Mouse (Mus musculus) urinary bladder, postnatal 36 days (tissue): Measurements from ENCODE around the gene Fbxo46.
"Not testable (repeated sequence)": the region's sequence is repeated elsewhere in the genome, so short reads cannot be mapped to it uniquely, and the experiment has no call there.

Experiments
- DNase-seq, 2 experiments: peaks; one replicate each; pipeline ENCODE4 v3.0.0; 2022; ENCODE audit warnings: low spot score in 2 of 2, mixed read lengths in 1 of 2

Fbxo46 gene

DNA sequence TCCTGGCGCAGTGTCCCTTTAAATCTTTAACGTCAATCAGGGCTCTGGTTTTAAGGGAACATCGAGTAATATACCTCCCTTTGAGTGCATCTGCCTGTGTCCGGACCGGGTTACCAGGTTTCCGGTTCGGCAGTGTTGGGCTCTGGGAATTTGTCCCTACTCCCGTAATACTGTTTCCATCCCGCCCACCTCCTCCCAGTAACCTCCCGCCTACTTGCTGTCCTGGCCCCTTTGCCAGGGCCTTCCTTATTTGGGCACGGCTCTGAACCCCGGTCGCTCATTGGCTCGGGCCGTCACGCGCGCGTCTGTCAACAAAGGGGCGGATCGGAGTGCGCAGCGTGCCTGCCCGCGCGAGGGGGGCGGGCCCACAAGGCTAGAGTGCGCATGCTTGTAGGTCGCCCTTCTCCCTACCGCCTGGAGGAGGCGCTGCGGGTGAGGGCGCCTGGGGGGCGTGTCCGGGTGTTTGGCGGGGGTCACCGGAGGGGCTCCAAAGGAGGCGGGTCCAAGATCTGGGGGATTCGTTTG, 11.7 kb downstream of the Fbxo46 start:
- peak; percentile 94 to 98 for DNase-seq

- no peak for DNase-seq
Measured at GRCm38 (mm10) chr7:19136168-19136567, 16.5 kb downstream of the Fbxo46 start.

DNA sequence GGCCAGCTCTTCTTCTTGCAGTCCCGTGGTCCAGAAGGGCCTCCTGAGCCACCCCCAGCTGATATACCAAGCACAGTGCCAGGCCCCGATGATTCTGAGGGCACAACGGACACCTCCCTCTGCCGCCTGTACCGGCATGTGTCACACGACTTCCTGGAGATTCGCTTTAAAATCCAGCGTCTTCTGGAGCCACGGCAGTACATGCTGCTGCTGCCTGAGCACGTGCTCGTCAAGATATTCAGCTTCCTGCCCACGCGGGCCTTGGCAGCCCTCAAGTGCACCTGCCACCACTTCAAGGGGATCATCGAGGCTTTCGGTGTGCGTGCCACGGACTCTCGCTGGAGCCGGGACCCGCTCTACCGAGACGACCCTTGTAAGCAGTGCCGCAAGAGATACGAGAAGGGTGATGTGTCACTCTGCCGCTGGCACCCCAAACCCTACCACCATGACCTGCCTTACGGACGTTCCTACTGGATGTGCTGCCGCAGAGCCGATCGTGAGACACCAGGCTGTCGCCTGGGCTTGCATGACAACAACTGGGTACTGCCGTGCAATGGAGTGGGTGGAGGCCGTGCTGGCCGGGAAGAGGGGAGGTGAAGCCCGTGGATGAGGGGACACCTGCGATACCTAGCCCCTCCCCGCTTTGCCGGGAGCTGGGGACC, 17.1 kb downstream of the Fbxo46 start:
- DNase-seq, result no peak

- peak in 1 of 2 experiments; percentile 45 for DNase-seq
Measured at GRCm38 (mm10) chr7:19137380-19137779, 17.7 kb downstream of the Fbxo46 start.

DNA sequence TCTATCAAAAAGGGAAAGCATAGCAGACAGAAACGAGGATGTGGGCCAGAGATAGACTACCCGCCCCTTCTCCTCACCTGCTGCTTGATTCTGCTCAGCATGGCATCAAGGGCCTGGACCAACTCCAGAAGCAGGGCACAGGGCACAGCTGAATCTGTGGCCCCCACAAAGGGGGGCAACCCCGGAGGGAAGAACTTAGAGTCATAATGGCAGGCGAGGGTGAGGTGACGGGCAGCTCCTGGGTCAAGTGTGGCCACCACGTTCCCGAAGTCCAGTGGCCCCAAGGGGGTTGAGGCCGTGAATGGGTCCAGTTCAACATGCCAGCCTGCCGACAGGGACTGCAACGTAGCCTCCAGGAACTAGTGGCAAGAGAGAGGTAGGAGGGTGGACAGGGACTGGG, 27.1 kb downstream of the Fbxo46 start:
- DNase-seq, result no peak

- no peak for DNase-seq
Measured at GRCm38 (mm10) chr7:19147497-19148045, 27.9 kb downstream of the Fbxo46 start.

- no peak for DNase-seq
Measured at GRCm38 (mm10) chr7:19148180-19148874, 28.7 kb downstream of the Fbxo46 start.

DNA sequence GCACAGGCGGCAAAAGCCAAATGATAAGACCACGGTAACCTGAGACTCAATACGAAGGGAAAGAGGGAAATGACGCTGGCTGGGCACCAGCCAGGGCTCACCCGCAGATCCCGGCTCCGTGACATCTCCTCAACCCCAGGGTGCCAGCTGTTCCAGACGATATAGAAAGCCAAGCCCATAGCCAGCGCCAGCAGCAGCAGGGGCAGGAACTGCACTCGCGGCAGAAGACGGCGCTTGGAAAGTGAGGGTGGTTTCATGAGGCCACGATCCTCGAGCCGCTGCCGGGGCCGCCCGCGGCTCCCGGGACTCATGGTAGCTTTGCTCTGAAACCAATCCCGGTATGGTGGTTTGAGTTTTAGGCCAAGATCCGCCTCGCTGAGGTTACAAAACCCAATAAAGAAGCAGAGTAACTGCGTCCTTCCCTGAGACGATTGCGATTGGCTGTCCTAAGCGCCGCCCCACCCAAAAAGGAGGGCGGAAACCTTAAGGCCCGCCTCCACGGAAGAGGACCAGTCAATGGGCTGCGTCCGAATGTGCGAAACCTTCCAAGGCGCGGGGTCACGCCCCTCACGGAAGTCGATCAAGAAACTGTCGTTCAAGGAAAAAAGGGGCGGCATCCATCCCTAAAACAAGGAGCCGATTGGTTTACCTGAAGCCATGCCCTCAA, 29.3 kb downstream of the Fbxo46 start, which contains the start of gene Qpctl:
TSS of gene Qpctl (minus strand) at position 417 of the 667 bp plus-strand sequence.
- DNase-seq, result peak; percentile 97 to 99

GRCm38 (mm10) chr7:19149626-19150025, 30.0 kb downstream of the Fbxo46 start, which contains the start of gene Snrpd2:
Snrpd2 (plus strand) TSS chr7:19149722.
- DNase-seq, result peak; percentile 93 to 95

DNA sequence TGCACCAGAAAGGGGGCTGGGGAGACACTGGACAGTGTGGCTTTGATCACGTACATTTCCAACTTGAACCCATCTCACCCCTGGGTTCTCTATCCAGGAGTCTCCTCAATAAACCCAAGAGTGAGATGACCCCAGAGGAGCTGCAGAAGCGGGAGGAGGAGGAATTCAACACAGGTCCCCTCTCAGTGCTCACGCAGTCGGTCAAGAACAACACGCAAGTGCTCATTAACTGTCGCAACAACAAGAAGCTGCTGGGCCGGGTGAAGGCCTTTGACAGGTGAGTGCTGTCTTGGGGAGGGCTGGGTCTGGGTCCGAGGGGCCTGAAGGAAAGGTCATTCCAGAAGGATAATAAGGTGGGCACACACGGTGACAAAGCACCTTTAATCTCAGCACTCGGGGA, 31.5 kb downstream of the Fbxo46 start:
- DNase-seq, result not testable (repeated sequence)

DNA sequence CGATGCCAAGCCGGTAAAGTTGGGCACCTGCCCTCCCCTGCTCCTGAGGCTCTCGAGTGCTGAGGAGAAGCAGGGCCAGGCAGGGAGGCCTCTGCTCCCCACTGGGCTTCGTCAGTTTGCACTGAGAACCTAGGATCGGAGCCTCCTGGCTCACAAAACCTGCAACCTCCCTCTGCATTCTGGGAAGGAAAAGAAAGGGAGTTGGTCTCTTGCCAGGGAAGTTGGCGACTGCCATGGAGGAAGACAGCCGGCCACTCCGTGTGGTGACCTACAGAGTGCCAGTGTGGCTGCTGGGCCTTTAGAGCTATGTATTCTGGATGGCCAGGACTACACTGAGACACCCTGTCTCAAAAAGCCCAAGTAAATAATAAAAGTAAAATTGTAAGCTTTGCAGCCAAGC, 35.1 kb downstream of the Fbxo46 start:
- no peak for DNase-seq

- DNase-seq, result no peak
Measured at GRCm38 (mm10) chr7:19155825-19156475, 36.3 kb downstream of the Fbxo46 start.

DNA sequence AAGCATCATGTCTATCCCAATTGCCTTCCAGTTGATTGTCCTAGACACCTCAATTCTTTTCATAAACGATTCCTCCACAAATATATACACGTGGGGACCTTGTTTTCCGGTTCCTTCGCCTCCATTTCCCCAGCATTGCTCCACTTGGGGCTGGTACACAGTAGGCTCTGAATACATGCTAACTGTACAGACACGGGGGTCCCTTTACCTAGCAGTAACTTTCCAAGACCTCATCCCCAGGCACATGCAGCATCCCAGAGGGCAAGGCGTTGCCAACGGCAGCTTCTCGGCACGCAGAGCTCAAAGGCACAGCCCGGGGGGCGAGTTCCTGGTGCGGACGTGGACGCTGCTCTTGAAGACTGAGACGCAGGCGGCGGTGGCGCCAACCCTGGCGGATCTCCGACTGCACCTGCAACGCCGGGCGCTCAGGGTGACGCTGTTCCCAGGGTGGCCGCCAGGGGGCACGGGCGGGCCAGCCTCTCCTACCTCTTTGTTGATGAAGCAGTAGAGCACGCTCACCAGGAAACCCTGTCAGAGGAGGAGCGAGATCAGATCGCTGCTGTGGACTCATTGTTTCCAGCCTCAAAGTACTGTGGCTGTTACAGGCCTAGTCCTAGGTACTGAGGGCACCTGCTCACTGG, 37.6 kb downstream of the Fbxo46 start:
- peak; percentile 89 to 91 for DNase-seq

GRCm38 (mm10) chr7:19158601-19159000, 38.9 kb downstream of the Fbxo46 start:
- no peak for DNase-seq

DNA sequence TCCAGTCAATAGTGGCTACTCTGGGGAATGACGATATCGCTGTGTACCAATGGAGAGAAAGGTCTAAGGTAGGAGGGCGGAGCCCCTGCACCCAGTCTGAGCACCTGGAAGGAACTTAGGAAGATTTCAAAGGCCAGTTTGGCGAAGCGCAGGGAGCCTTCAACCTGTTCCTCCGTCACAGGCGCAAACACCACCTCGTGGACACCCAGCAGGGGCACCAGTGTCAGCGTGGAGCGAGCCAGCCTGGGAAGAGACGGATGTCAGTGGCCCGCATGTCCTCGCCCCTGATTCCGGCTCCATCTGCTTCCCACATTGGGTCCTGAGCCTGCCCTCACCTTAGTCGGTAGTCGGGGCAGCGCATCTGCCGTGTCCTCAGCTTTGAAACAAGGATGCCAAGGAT, 39.8 kb downstream of the Fbxo46 start:
- no peak for DNase-seq

DNA sequence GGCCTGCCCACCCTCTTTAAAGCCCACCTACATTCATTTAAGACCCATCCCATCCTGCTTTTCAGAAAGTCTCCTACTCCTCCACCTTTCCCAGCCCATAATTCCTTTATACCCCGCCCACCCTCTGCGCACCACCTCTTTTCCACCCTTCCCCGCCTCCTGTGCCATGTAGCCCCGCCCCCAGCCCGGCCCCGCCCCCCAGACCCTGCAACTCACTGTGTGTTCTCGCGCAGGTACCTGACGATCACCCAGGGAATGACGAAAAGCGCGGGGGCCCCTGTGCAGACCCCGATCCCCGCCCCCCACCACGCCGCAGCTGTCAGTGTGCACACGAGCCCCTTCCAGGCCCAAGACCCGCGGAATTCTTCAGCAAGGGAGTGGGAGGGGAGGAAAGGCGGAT, 40.5 kb downstream of the Fbxo46 start:
- DNase-seq, result no peak

GRCm38 (mm10) chr7:19162928-19163327, 43.3 kb downstream of the Fbxo46 start:
- no peak for DNase-seq

GRCm38 (mm10) chr7:19163752-19164151, 44.1 kb downstream of the Fbxo46 start:
- no peak for DNase-seq

- DNase-seq, result no peak
Measured at GRCm38 (mm10) chr7:19164189-19164588, 44.5 kb downstream of the Fbxo46 start.

- DNase-seq, result no peak
Measured at GRCm38 (mm10) chr7:19164978-19165377, 45.3 kb downstream of the Fbxo46 start.
